Mouse (Mus musculus) midbrain, embryonic 13.5 days (tissue): ENCODE data around the gene Trim46. TPM values are rescaled to one million over a fixed set of nuclear protein-coding genes. Genes with fewer than 3 reads are reported as not detected.

ENCODE experiments used
- ATAC-seq: fragments of 200-750 bp; cut with Nextera tagmentation; 2 replicates; pipeline ENCODE4 v1.8.0; 2017; ENCODE audit warnings: mild to moderate bottlenecking, moderate TSS enrichment, moderate library complexity
- H3K27ac ChIP-seq: fragments of 300-500 bp; sonication (generic); 2 replicates; pipeline ENCODE4 v1.5.1; 2015; ENCODE audit warnings: inconsistent platforms, mild to moderate bottlenecking, moderate library complexity
- H3K27me3 ChIP-seq: fragments of 300-500 bp; sonication (generic); 2 replicates; pipeline ENCODE4 v1.6.1; 2015; ENCODE audit warnings: mild to moderate bottlenecking, inconsistent platforms
- H3K36me3 ChIP-seq: fragments of 300-500 bp; sonication (generic); 2 replicates; pipeline ENCODE4 v1.6.1; 2015; ENCODE audit warnings: mild to moderate bottlenecking, inconsistent platforms
- H3K4me1 ChIP-seq: fragments of 300-500 bp; sonication (generic); replicated peaks from 2 replicates; pipeline ENCODE4 v1.6.1; 2015; ENCODE audit warnings: inconsistent platforms
- H3K4me2 ChIP-seq: fragments of 300-500 bp; sonication (generic); replicated peaks from 2 replicates; pipeline ENCODE4 v1.6.1; 2015; ENCODE audit warnings: moderate library complexity, mild to moderate bottlenecking, inconsistent platforms
- H3K4me3 ChIP-seq: fragments of 300-500 bp; sonication (generic); replicated peaks from 2 replicates; pipeline ENCODE4 v1.5.1; 2015; ENCODE audit warnings: mild to moderate bottlenecking, inconsistent platforms
- H3K9ac ChIP-seq: fragments of 300-500 bp; sonication (generic); replicated peaks from 2 replicates; pipeline ENCODE4 v1.6.1; 2015; ENCODE audit warnings: mild to moderate bottlenecking, inconsistent platforms
- H3K9me3 ChIP-seq: fragments of 300-500 bp; sonication (generic); 2 replicates; pipeline ENCODE4 v1.6.1; 2016; ENCODE audit warnings: mild to moderate bottlenecking, inconsistent platforms
- WGBS: fragments of 180-500 bp; shearing (Covaris S2); methylation state at CpG from one replicate; pipeline ENCODE4 v1.1.7; 2015; 5-methylcytosine and 5-hydroxymethylcytosine counted together
- polyA plus RNA-seq: library from polyadenylated mRNA; unstranded; fragments of >200 nt; fragmentation: Nextera tagmentation; extraction: Ambion mirVana; gene quantifications from 2 replicates; pipeline ENCODE4 v1.2.1, GENCODE M21; 2015

The Trim46 gene
- polyA plus RNA-seq = 58.6 and 59.4 TPM in 2 replicates

DNA sequence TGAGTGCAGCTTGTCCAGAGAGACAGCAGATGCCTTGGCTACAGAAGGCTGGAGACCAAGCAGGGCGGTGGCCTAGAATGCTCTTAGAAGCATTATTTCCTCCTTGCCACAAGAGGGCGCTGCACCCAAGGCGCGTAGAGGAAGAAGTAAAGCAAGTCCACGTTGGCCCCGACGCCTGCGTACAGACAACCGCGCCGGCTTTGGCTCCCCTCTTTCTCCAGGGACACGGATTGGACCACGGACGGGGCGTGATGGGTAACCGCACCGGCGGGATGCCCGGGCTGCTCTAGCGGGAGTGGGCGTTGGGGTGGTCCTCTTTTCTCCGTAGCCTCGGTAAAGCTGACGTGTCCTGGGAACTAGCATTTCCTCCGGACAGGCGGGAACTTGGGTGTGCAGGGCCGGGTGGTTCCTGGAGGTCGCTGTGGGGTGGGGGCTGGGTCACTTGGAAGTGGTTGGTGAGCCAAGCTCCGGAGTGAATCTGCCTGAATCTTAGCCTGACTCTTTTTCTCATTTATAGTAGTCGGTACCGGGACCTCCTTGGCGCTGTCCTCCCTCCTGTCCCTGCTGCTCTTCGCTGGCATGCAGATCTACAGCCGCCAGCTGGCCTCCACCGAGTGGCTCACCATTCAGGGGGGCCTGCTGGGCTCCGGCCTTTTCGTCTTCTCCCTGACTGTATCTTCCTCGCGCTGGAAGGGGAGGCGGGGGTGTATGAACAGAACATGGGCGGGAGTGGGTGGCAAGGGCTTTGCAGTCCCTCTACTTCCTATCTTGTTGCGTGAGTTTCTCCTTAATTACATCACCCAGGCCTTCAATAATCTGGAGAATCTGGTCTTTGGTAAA lies at the start of gene Trim46:
Gene Trim46, minus strand, starts transcription at position 49 of the 840 bp plus-strand sequence.
- Histone ChIP-seq H3K36me3 (peaks cover 15% of the 10 kb centered on the region), H3K4me3 (peak within 1 kb of the TSS; percentile 75), H3K4me2 (peak within 1 kb of the TSS; percentile 93), H3K27me3 (no peaks in the 10 kb centered on the region), H3K9me3 (no peaks in the 10 kb centered on the region), H3K27ac (peak within 1 kb of the TSS; percentile 97), H3K9ac (peak within 1 kb of the TSS; percentile 84), H3K4me1 (peaks cover 57% of the 10 kb centered on the region)
- under 1% methylated on average over 42 of the region's 42 CpGs for WGBS
- ATAC-seq = peak; percentile 60

- no peaks in the 10 kb centered on the region for H3K36me3 ChIP-seq
- WGBS = 86% methylated on average over 8 of the region's 8 CpGs
- ATAC-seq = no peak
- no peak overlapping the region for H3K27ac ChIP-seq
- no peak overlapping the region for H3K9ac ChIP-seq
- peaks cover 16% of the 10 kb centered on the region for H3K27me3 ChIP-seq
- H3K4me1 ChIP-seq = no peaks in the 10 kb centered on the region; the same call in 1 of the 2 replicates
- H3K9me3 ChIP-seq = no peaks in the 10 kb centered on the region
- H3K4me3 ChIP-seq = no peak overlapping the region
- no peak overlapping the region for H3K4me2 ChIP-seq
Observed at GRCm38 (mm10) chr3:89295685-89296230, 49.6 kb upstream of the Trim46 start.

DNA sequence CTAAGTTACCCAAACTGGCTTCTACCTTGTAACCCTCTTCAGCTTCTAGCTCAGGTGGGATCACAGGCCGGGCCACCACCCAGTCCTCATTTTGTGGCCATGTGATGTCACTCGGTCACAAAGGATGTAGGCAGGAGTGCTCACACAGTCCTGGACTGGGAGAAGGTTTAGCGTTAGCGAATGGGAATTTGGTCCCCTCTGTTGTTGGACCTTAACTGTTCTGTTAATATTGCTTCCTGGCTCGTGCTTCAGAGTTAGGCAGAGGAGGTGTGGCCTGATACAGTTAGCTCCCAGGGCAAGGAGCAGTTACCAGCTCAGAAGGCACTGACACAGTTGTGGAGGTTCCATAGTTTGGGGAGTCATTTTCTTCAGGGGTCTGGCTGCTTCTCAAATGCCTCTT lies 48.1 kb upstream of the Trim46 start:
- 81% methylated on average over 5 of the region's 5 CpGs for WGBS
- peaks cover 6% of the 10 kb centered on the region for H3K27me3 ChIP-seq
- ATAC-seq = no peak

GRCm38 (mm10) chr3:89293247-89293918 lies 47.3 kb upstream of the Trim46 start:
- Histone ChIP-seq H3K27ac (no peak overlapping the region), H3K36me3 (no peaks in the 10 kb centered on the region), H3K4me1 (no peaks in the 10 kb centered on the region), H3K9ac (no peak overlapping the region), H3K9me3 (no peaks in the 10 kb centered on the region), H3K27me3 (no peaks in the 10 kb centered on the region), H3K4me3 (no peak overlapping the region), H3K4me2 (no peak overlapping the region)
- ATAC-seq = no peak
- 92% methylated on average over 11 of the region's 11 CpGs for WGBS

More for the DNA sequence above, 48.1 kb upstream of the Trim46 start:
- Histone ChIP-seq H3K4me3 (no peak overlapping the region), H3K9me3 (no peaks in the 10 kb centered on the region), H3K27ac (no peak overlapping the region), H3K4me1 (no peaks in the 10 kb centered on the region), H3K36me3 (no peaks in the 10 kb centered on the region), H3K4me2 (no peak overlapping the region), H3K9ac (no peak overlapping the region)

DNA sequence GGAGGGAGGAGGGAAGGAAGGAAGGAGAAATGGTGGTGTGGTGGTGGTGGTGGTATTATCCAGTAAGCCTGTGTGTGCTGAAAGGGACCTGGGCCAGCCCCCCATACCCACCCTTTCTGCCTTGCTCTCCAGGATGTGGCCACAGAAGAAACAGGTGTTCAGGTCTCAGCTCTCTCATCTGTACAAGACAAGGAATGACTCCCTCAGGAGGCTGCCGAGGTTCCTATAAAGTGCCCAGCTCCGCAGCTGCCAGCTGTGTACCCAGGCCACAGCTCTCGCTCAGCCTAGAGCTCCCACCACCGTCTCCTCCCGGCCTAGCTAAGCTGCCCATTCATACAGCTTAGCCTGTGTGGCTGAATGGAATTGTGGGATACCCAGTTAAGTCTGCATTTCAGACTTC lies 46.2 kb upstream of the Trim46 start:
- 53% methylated on average over 5 of the region's 5 CpGs for WGBS

GRCm38 (mm10) chr3:89291874-89292273 lies 45.8 kb upstream of the Trim46 start:
- no peaks in the 10 kb centered on the region for H3K36me3 ChIP-seq
- H3K9ac ChIP-seq = no peak overlapping the region
- no peak overlapping the region for H3K4me2 ChIP-seq
- H3K27me3 ChIP-seq = no peaks in the 10 kb centered on the region
- H3K9me3 ChIP-seq = no peaks in the 10 kb centered on the region
- H3K4me3 ChIP-seq = no peak overlapping the region
- H3K4me1 ChIP-seq = no peaks in the 10 kb centered on the region
- no peak for ATAC-seq
- WGBS = 84% methylated on average over 10 of the region's 10 CpGs
- H3K27ac ChIP-seq = no peak overlapping the region

More for the DNA sequence above, 46.2 kb upstream of the Trim46 start:
- no peaks in the 10 kb centered on the region for H3K9me3 ChIP-seq
- H3K4me3 ChIP-seq = no peak overlapping the region
- no peaks in the 10 kb centered on the region for H3K4me1 ChIP-seq
- no peak for ATAC-seq
- H3K27ac ChIP-seq = no peak overlapping the region
- no peaks in the 10 kb centered on the region for H3K36me3 ChIP-seq
- no peaks in the 10 kb centered on the region for H3K27me3 ChIP-seq
- no peak overlapping the region for H3K4me2 ChIP-seq
- no peak overlapping the region for H3K9ac ChIP-seq

DNA sequence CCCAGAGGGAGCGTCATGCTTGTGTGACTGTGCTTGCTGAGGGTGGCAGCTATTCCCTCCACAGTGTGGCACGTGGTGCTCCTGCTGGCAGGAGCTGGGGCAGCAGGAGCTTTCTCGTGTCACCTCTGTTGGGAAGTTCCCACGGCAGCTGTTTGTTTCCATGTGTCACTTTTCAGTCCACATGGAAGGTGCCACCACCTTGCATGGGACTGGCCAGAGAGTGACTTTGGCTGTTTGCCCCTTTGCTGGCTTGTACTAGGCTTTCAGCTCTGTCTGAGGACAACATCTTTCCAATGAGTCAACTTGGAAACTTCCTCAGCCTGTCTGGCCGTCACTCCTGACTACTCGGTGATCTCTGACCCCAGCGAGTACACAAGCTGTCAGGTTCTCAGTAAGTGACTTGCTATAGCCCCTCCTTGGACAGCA lies 42.4 kb upstream of the Trim46 start:
- Histone ChIP-seq H3K4me2 (no peak overlapping the region), H3K9ac (no peak overlapping the region), H3K4me3 (no peak overlapping the region), H3K9me3 (no peaks in the 10 kb centered on the region), H3K27me3 (0 out of 2 replicates have a peak, but pooled peaks cover 3% of the 10 kb centered on the region), H3K36me3 (no peaks in the 10 kb centered on the region), H3K27ac (no peak overlapping the region), H3K4me1 (no peaks in the 10 kb centered on the region)
- ATAC-seq = no peak
- WGBS = 53% methylated on average over 7 of the region's 7 CpGs

GRCm38 (mm10) chr3:89287286-89287685 lies 41.2 kb upstream of the Trim46 start:
- no peak overlapping the region for H3K27ac ChIP-seq
- no peaks in the 10 kb centered on the region for H3K9me3 ChIP-seq
- peaks cover under 1% of the 10 kb centered on the region; the same call in 1 of the 2 replicates for H3K4me1 ChIP-seq
- WGBS = 71% methylated on average over 5 of the region's 5 CpGs
- ATAC-seq = no peak
- H3K36me3 ChIP-seq = no peaks in the 10 kb centered on the region
- no peak overlapping the region for H3K9ac ChIP-seq
- 0 out of 2 replicates have a peak, but pooled peaks cover 3% of the 10 kb centered on the region for H3K27me3 ChIP-seq
- H3K4me2 ChIP-seq = no peak overlapping the region
- H3K4me3 ChIP-seq = no peak overlapping the region

DNA sequence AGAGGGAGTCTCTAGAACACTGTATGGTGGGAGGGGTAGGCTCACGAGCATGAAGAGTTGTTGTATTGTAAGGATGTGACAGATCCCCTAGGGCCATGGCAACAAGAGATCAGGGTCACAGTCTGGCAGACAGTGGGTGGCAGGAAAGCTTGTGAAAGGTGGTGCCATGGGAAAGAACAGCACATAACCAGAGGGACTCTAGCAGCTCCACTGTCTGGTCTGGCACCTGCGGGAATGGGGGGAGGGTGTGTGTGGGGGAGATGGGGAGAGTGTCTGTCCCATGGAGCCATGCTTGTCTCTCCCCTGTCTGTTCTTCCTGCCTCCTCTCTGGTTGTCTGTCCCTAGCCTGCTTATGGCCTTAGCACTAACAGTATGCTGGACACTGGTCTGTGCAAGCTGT lies 39.4 kb upstream of the Trim46 start:
- Histone ChIP-seq H3K4me3 (no peak overlapping the region), H3K36me3 (no peaks in the 10 kb centered on the region), H3K9me3 (no peaks in the 10 kb centered on the region), H3K9ac (no peak overlapping the region), H3K4me2 (no peak overlapping the region), H3K4me1 (peaks cover 16% of the 10 kb centered on the region), H3K27ac (no peak overlapping the region), H3K27me3 (peaks cover 14% of the 10 kb centered on the region)
- ATAC-seq = no peak
- WGBS = 45% methylated on average over 2 of the region's 2 CpGs

GRCm38 (mm10) chr3:89284261-89284660 lies 38.2 kb upstream of the Trim46 start:
- H3K9me3 ChIP-seq = no peaks in the 10 kb centered on the region
- peaks cover 26% of the 10 kb centered on the region for H3K27me3 ChIP-seq
- no peak for ATAC-seq
- no peak overlapping the region for H3K4me2 ChIP-seq
- no peak overlapping the region for H3K4me3 ChIP-seq
- WGBS = 89% methylated on average over 3 of the region's 3 CpGs
- H3K9ac ChIP-seq = no peak overlapping the region
- peaks cover 29% of the 10 kb centered on the region for H3K4me1 ChIP-seq
- H3K36me3 ChIP-seq = no peaks in the 10 kb centered on the region
- no peak overlapping the region for H3K27ac ChIP-seq

GRCm38 (mm10) chr3:89282291-89282643 lies 36.2 kb upstream of the Trim46 start:
- Histone ChIP-seq H3K4me3 (no peak overlapping the region), H3K27me3 (peaks cover 46% of the 10 kb centered on the region), H3K9me3 (no peaks in the 10 kb centered on the region), H3K9ac (0 out of 2 replicates have a peak overlapping the region, but pooled peaks have one; percentile 16), H3K36me3 (no peaks in the 10 kb centered on the region), H3K27ac (no peak overlapping the region), H3K4me1 (peaks cover 33% of the 10 kb centered on the region), H3K4me2 (no peak overlapping the region)
- no peak for ATAC-seq
- WGBS = 24% methylated on average over 4 of the region's 4 CpGs
